ENCODE assay signal across 20 mouse cellular contexts in genomic region chr8:47935461-47935860, GRCm38 (mm10).
"Had no signal": no experiment of that assay in that cellular context is flagged by ENCODE, and none has a peak within 500 bp of the region (broad histone marks: within the 10 kb centered on the region; RNA-seq: fewer than 3 reads in every experiment).

No protein-coding gene starts in this region.

- H3K27me3 ChIP-seq: limb, embryonic 12.5 days; limb, embryonic 15.5 days; midbrain, embryonic 13.5 days; neural tube, embryonic 13.5 days; stomach, embryonic 15.5 days had no signal

- DNase-seq: kidney, adult 18-20 months; kidney, adult 9 months; kidney, postnatal 4 days; left cerebral cortex, postnatal 4 days; liver, postnatal 0 days; lung, embryonic 14.5 days; retina, postnatal 1 day; right cerebral cortex, postnatal 25 days; spleen, adult 18-20 months; thymus, postnatal 25 days had no signal

- H3K4me2 ChIP-seq: limb, embryonic 12.5 days; limb, embryonic 15.5 days; liver, embryonic 11.5 days; lung, embryonic 14.5 days; midbrain, embryonic 13.5 days; neural tube, embryonic 13.5 days; stomach, embryonic 15.5 days had no signal

- H3K9ac ChIP-seq: limb, embryonic 12.5 days; limb, embryonic 15.5 days; liver, embryonic 14.5 days; liver, postnatal 0 days; lung, embryonic 14.5 days; midbrain, embryonic 13.5 days; neural tube, embryonic 13.5 days; stomach, embryonic 15.5 days had no signal

- H3K36me3 ChIP-seq: limb, embryonic 12.5 days; limb, embryonic 15.5 days; midbrain, embryonic 13.5 days; neural tube, embryonic 13.5 days; stomach, embryonic 15.5 days had no signal

- H3K9me3 ChIP-seq: limb, embryonic 12.5 days; limb, embryonic 15.5 days; midbrain, embryonic 13.5 days; neural tube, embryonic 13.5 days; stomach, embryonic 15.5 days had no signal

- ATAC-seq: intestine, embryonic 16.5 days; liver, postnatal 0 days; lung, postnatal 0 days had no signal

- H3K4me3 ChIP-seq: limb, embryonic 12.5 days; limb, embryonic 15.5 days; midbrain, embryonic 13.5 days; neural tube, embryonic 13.5 days; stomach, embryonic 15.5 days had no signal

- H3K27ac ChIP-seq: limb, embryonic 12.5 days; limb, embryonic 15.5 days; liver, embryonic 14.5 days; macrophage; midbrain, embryonic 13.5 days; neural tube, embryonic 13.5 days; stomach, embryonic 15.5 days had no signal
